Mouse (Mus musculus): ENCODE data around the gene Chrna5.

DNA sequence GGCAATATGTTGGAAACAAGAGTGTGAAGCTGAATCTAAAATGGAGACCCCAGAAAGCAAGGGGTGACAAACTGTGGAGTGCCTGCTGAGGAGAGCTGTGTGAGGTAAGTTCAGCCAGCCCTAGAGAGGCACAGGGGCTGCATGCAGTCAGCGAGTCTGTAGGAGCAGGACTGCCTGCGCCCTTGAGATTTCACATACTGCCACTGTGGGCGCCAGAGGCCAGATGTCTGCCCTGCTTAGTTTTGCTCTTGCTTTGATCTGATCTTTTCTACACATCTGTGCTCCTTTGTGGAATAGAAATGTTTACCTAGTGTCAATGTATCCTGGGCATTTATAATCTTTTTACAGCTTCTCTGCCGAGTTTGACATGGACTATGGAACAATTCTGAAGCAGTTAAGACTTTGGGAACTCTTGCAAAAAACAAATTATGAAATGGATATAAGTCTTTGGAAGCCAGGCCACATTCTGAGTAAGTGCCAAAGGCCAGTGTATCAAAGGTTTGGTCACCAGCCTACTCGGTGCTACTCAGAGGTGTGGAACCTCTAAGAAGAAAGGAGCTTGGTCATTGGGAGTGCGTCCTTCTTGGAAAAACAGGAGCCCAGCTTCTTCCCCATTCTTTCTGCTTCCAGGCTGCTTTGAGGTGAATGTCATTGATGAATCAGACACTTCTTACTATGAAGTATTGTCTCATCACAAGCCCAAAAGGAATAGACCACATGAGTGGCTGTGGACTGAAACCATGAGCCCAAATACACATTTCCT is 30.1 kb downstream of the Chrna5 start:
- TF ChIP-seq CTCF (conservative IDR thresholded peaks at IDR 0.05 in 1 of 2, IDR thresholded peaks at IDR 0.05 in 1 of 2; ENCODE audit: low read depth in 2 of 2, low read length in 2 of 2) = peak in 1 of 2 experiments; percentile 54; a peak in 2 of 4 replicates
- TF ChIP-seq ELF1 (IDR thresholded peaks at IDR 0.05; ENCODE audit: low read depth, low read length) = no peak
